Mouse (Mus musculus) gastrocnemius, adult 2 months (tissue): ENCODE data around the gene Dimt1. TPM values are rescaled to one million over a fixed set of nuclear protein-coding genes. Genes with fewer than 3 reads are reported as not detected.

ENCODE experiments used
- DNase-seq: peaks from one replicate; pipeline ENCODE4 v3.0.0; 2022
- H3K27ac ChIP-seq: fragments of 200-600 bp; 2 replicates; pipeline ENCODE4 v1.8.1; 2022; ENCODE audit warnings: mild to moderate bottlenecking
- H3K4me3 ChIP-seq: fragments of 200-600 bp; 2 replicates; pipeline ENCODE4 v1.8.1; 2022; ENCODE audit warnings: mild to moderate bottlenecking, moderate library complexity
- CTCF ChIP-seq: fragments of 200-600 bp; IDR thresholded peaks from 2 replicates; pipeline ENCODE4 v1.8.1; 2022; ENCODE audit warnings: antibody characterized with exemption, mild to moderate bottlenecking, moderate library complexity
- intact Hi-C: fragments of 180-260 bp; cut with DNase I; formaldehyde crosslinking; loops from one replicate; pipeline ENCODE4 v1.15.1; 2025
- total RNA-seq, 2 experiments: library from RNA; stranded (reverse); gene quantifications; 2 replicates each; pipeline ENCODE4 v1.2.3; 2021

Dimt1 gene
- total RNA-seq, 2 experiments from 2014 or later, result 6.3 to 6.9 TPM

- Histone ChIP-seq H3K27ac (no peak overlapping the region), H3K4me3 (no peak overlapping the region)
- no peak for DNase-seq
- intact Hi-C loops, result no loop called here
- no peak for TF ChIP-seq CTCF
Observed at GRCm38 (mm10) chr13:106998026-106998425, 51.1 kb downstream of the Dimt1 start.

GRCm38 (mm10) chr13:106998671-106999070 lies 51.7 kb downstream of the Dimt1 start:
- no peak for DNase-seq
- TF ChIP-seq CTCF, result no peak
- intact Hi-C loops, result no loop called here
- no peak overlapping the region for H3K27ac ChIP-seq
- no peak overlapping the region for H3K4me3 ChIP-seq

- intact Hi-C loops, result no loop called here
- no peak overlapping the region for H3K27ac ChIP-seq
- TF ChIP-seq CTCF, result no peak
Observed at GRCm38 (mm10) chr13:107003211-107003610, 56.3 kb downstream of the Dimt1 start.

DNA sequence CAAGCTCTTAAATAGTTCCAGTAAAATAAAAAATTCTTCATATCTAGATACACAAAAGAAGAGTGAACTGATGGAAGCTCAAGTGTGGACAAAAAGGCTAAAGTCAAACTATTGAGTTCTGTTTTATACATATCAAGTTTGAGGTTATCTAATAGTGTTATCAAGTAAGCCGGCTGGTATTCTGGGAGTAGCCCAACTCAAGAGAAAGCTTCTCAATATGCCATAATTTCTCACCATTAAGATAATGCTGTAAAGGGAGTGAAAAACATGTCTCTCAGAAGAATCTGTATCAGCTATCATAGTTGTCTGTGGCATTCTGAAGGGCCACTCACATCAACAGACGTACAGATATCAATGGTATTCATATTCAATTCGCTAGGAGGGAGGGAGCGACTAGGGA lies 61.2 kb downstream of the Dimt1 start:
- no peak for TF ChIP-seq CTCF
- DNase-seq, result no peak

More at GRCm38 (mm10) chr13:107003211-107003610, 56.3 kb downstream of the Dimt1 start:
- H3K4me3 ChIP-seq, result no peak overlapping the region
- no peak for DNase-seq

More for the DNA sequence above, 61.2 kb downstream of the Dimt1 start:
- Histone ChIP-seq H3K27ac (no peak overlapping the region), H3K4me3 (no peak overlapping the region)
- intact Hi-C loops, result no loop called here

Other genes with a start within 250 kb of the Dimt1 start
- gene Ipo11, start 10.2 kb upstream of the Dimt1 start, total RNA-seq, result 10 to 100 TPM; 13.8 to 17.2 TPM
- gene Kif2a, start 75.0 kb downstream of the Dimt1 start, total RNA-seq, result 10 to 100 TPM; 20.4 to 30.3 TPM